Mouse (Mus musculus) regulatory T cell (primary cell): Measurements from ENCODE around the gene Tlx1.

Experiments used
- in situ Hi-C: fragments of 300-600 bp; cut with MboI, MseI; formaldehyde crosslinking; loops from one replicate; pipeline ENCODE4 v1.15.1; 2025; ENCODE audit warnings: high pct_unique_total_duplicates

The Tlx1 gene

GRCm38 (mm10) chr19:45158201-45158600 lies 7.7 kb downstream of the Tlx1 start:
- in situ Hi-C loops: no loop called here

GRCm38 (mm10) chr19:45158896-45159295 lies 8.4 kb downstream of the Tlx1 start:
- in situ Hi-C loops: no loop called here

- in situ Hi-C loops: no loop called here
Observed at GRCm38 (mm10) chr19:45159491-45159890, 9.0 kb downstream of the Tlx1 start.

- in situ Hi-C loops: loop anchor here (5.0 kb wide), 1 partner anchor 43 kb away; no protein-coding TSS in a partner anchor
Observed at GRCm38 (mm10) chr19:45159991-45160390, 9.5 kb downstream of the Tlx1 start.

- in situ Hi-C loops: loop anchor here (5.0 kb wide), 1 partner anchor 43 kb away; no protein-coding TSS in a partner anchor
Observed at GRCm38 (mm10) chr19:45160523-45160922, 10.0 kb downstream of the Tlx1 start.

- in situ Hi-C loops: loop anchor here (5.0 kb wide), 1 partner anchor 44 kb away; no protein-coding TSS in a partner anchor
Observed at GRCm38 (mm10) chr19:45161093-45161492, 10.6 kb downstream of the Tlx1 start.

GRCm38 (mm10) chr19:45162181-45162580 lies 11.7 kb downstream of the Tlx1 start:
- in situ Hi-C loops: loop anchor here (5.0 kb wide), 1 partner anchor 45 kb away; no protein-coding TSS in a partner anchor

GRCm38 (mm10) chr19:45162871-45163270 lies 12.4 kb downstream of the Tlx1 start:
- in situ Hi-C loops: loop anchor here (5.0 kb wide), 1 partner anchor 46 kb away; no protein-coding TSS in a partner anchor

GRCm38 (mm10) chr19:45170451-45170850 lies 20.0 kb downstream of the Tlx1 start:
- in situ Hi-C loops: no loop called here

- in situ Hi-C loops: loop anchor here (5.0 kb wide), 1 partner anchor 47 kb away; no protein-coding TSS in a partner anchor
Observed at GRCm38 (mm10) chr19:45174803-45175202, 24.3 kb downstream of the Tlx1 start.

GRCm38 (mm10) chr19:45176269-45176668 lies 25.8 kb downstream of the Tlx1 start:
- in situ Hi-C loops: loop anchor here (5.0 kb wide), 1 partner anchor 46 kb away; no protein-coding TSS in a partner anchor

- in situ Hi-C loops: loop anchor here (5.0 kb wide), 1 partner anchor 45 kb away; no protein-coding TSS in a partner anchor
Observed at GRCm38 (mm10) chr19:45177004-45177737, 26.7 kb downstream of the Tlx1 start.

- in situ Hi-C loops: loop anchor here (5.0 kb wide), 1 partner anchor 43 kb away; no protein-coding TSS in a partner anchor
Observed at GRCm38 (mm10) chr19:45179451-45179850, 29.0 kb downstream of the Tlx1 start.

GRCm38 (mm10) chr19:45180447-45180846 lies 30.0 kb downstream of the Tlx1 start:
- in situ Hi-C loops: no loop called here

- in situ Hi-C loops: no loop called here
Observed at GRCm38 (mm10) chr19:45194651-45195050, 44.2 kb downstream of the Tlx1 start.

GRCm38 (mm10) chr19:45196967-45197366 lies 46.5 kb downstream of the Tlx1 start:
- in situ Hi-C loops: no loop called here

GRCm38 (mm10) chr19:45205311-45206105 lies 55.0 kb downstream of the Tlx1 start:
- in situ Hi-C loops: no loop called here
